Mouse (Mus musculus): Measurements from ENCODE around the gene Zswim4. TPM values are rescaled to one million over a fixed set of nuclear protein-coding genes. Genes with fewer than 3 reads are reported as not detected.
"Not testable (repeated sequence)": the region's sequence is repeated elsewhere in the genome, so short reads cannot be mapped to it uniquely, and the experiment has no call there.

Zswim4 gene
- total RNA-seq (2014; rRNA removed) (2.8 and 3.7 TPM in 2 replicates), polyA plus RNA-seq (2012; rRNA removed) (6.9 and 8.4 TPM in 2 replicates)

DNA sequence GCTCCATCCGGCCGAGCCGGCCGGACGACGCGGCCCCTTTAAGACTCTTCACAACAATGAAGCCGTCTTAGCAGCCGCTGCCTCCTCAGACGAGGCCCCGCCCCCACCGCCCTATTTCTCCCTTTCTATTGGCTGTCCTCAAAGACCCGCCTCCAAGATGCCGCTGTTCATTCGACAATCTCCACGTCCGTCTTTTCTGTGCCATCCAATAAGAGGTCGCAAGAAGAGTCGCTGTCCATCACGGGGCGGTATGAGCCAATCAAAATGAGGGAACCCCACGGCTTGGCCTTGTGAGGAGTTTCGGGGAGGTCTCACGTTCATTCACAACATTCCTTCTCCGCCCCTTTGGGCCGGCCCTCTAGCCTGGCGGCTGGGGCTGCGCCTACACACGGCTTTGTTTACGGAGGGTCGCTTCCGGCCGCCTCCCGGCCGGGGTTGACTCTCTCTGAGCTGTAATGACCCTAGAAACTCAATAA is at the start of gene Zswim4:
TSS of gene Zswim4 (minus strand) at position 58 of the 476 bp plus-strand sequence.
- WGBS, result under 1% methylated on average over 35 of the region's 35 CpGs

DNA sequence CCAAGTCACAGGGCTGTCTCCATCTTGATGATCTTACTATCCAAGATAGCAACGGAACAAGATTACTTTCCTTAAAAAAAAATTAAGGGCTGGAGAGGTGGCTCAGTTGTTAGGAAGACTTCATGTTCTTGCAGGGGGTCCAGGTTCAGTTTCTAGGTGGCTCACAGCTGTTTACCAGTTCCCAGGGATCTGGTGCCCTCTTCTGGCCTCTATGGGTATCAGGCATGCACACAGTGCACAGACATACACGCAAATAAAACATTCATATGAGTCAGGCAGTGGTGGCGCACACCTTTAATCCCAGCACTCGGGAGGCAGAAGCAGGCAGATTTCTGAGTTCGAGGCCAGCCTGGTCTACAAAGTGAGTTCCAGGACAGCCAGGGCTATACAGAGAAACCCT is 48.8 kb upstream of the Zswim4 start:
- not testable (repeated sequence) for H3K9ac ChIP-seq (ENCODE audit: low read depth, low read length); H3K79me2 ChIP-seq (ENCODE audit: control insufficient read depth, insufficient read depth, low read length); H3K27me3 ChIP-seq (ENCODE audit: control insufficient read depth, insufficient read depth, low read length); H3K36me3 ChIP-seq (ENCODE audit: control insufficient read depth, insufficient read depth, low read length); H3K4me1 ChIP-seq (ENCODE audit: control insufficient read depth, insufficient read depth, low read length); H3K4me3 ChIP-seq (ENCODE audit: insufficient read depth, low read depth, low read length); H3K27ac ChIP-seq (replicated peaks; ENCODE audit: insufficient read depth, low read depth, low read length)
- DNase-seq (ENCODE audit: extremely low read depth, low read depth, low spot score), result peak; percentile 15
- peak; percentile 65 for TF ChIP-seq CTCF (IDR thresholded peaks at IDR 0.05; ENCODE audit: low read depth, low read length)
- WGBS, result 56% methylated on average over 5 of the region's 5 CpGs

More for the DNA sequence above, at the start of gene Zswim4:
- Histone ChIP-seq H3K36me3 (ENCODE audit: control insufficient read depth, insufficient read depth, low read length) (no peaks in the 10 kb centered on the region), H3K4me1 (ENCODE audit: control insufficient read depth, insufficient read depth, low read length) (peaks cover 10% of the 10 kb centered on the region), H3K27ac (replicated peaks; ENCODE audit: insufficient read depth, low read depth, low read length) (peak within 1 kb of the TSS; percentile 85), H3K4me3 (ENCODE audit: insufficient read depth, low read depth, low read length) (peak within 1 kb of the TSS; percentile 80), H3K9ac (ENCODE audit: low read depth, low read length) (peak within 1 kb of the TSS; percentile 83), H3K27me3 (ENCODE audit: control insufficient read depth, insufficient read depth, low read length) (no peaks in the 10 kb centered on the region), H3K79me2 (ENCODE audit: control insufficient read depth, insufficient read depth, low read length) (no peaks in the 10 kb centered on the region; the same call in 1 of the 2 replicates)
- DNase-seq (ENCODE audit: extremely low read depth, low read depth, low spot score), result peak; percentile 98
- TF ChIP-seq CTCF (IDR thresholded peaks at IDR 0.05; ENCODE audit: low read depth, low read length) (no peak), POLR2A (IDR thresholded peaks at IDR 0.05; ENCODE audit: extremely low read depth, insufficient read depth, low read length) (peak; percentile 66; the same call in 1 of the 2 replicates)

DNA sequence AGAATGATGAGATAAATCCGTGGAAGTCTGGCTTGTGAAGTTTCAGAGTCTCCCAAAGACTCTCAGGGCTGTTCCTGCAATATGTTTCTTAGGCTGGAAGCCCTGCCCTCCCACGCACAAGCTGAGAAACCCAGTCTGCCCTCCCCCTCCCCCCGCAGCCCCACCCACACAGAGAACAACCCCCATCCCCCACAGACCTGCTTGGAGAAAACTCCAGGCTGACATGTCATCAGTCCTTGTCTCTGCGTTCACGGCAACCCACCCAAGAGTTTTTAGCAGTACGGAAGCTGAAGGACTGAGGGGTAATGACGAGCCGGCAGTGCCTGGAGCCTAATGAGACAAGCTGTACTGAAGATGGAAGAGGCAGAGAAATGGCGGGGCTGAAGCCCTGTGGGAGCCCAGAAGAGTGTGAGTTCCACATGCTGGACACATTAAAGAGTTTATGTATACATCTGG is 47.8 kb upstream of the Zswim4 start:
- H3K27me3 ChIP-seq (ENCODE audit: control insufficient read depth, insufficient read depth, low read length), result no peaks in the 10 kb centered on the region
- no peaks in the 10 kb centered on the region for H3K36me3 ChIP-seq (ENCODE audit: control insufficient read depth, insufficient read depth, low read length)
- DNase-seq (ENCODE audit: extremely low read depth, low read depth, low spot score), result no peak
- WGBS, result 48% methylated on average over 9 of the region's 9 CpGs
- no peak overlapping the region for H3K27ac ChIP-seq (replicated peaks; ENCODE audit: insufficient read depth, low read depth, low read length)
- no peaks in the 10 kb centered on the region for H3K79me2 ChIP-seq (ENCODE audit: control insufficient read depth, insufficient read depth, low read length)
- peak overlapping the region; percentile 28; the same call in 1 of the 2 replicates for H3K4me3 ChIP-seq (ENCODE audit: insufficient read depth, low read depth, low read length)
- H3K4me1 ChIP-seq (ENCODE audit: control insufficient read depth, insufficient read depth, low read length), result no peaks in the 10 kb centered on the region
- no peak overlapping the region for H3K9ac ChIP-seq (ENCODE audit: low read depth, low read length)
- TF ChIP-seq CTCF (IDR thresholded peaks at IDR 0.05; ENCODE audit: low read depth, low read length) (no peak), POLR2A (IDR thresholded peaks at IDR 0.05; ENCODE audit: extremely low read depth, insufficient read depth, low read length) (no peak)

DNA sequence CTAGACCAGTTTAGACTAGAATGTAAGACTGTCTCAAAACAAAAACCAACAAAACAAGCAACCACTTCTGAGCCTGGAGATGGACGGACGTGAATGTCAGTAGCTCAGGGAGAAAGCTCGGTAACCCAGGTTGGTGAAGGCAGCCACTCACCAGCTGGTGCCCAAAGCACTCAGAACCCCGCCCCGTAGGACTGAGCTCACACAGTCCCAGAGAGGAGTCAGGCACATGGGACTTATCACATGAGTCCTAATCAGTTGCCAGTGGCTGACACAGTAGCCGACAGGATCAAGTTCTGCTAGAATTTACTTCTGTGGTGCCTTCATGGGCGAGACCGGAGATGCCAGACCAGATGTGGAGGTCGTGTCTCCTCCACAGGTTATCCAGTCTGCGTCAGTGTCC is 43.9 kb upstream of the Zswim4 start:
- Histone ChIP-seq H3K4me1 (ENCODE audit: control insufficient read depth, insufficient read depth, low read length) (no peaks in the 10 kb centered on the region), H3K27ac (replicated peaks; ENCODE audit: insufficient read depth, low read depth, low read length) (no peak overlapping the region), H3K36me3 (ENCODE audit: control insufficient read depth, insufficient read depth, low read length) (no peaks in the 10 kb centered on the region), H3K79me2 (ENCODE audit: control insufficient read depth, insufficient read depth, low read length) (no peaks in the 10 kb centered on the region), H3K9ac (ENCODE audit: low read depth, low read length) (no peak overlapping the region), H3K4me3 (ENCODE audit: insufficient read depth, low read depth, low read length) (no peak overlapping the region), H3K27me3 (ENCODE audit: control insufficient read depth, insufficient read depth, low read length) (no peaks in the 10 kb centered on the region)
- WGBS, result 76% methylated on average over 10 of the region's 10 CpGs
- DNase-seq (ENCODE audit: extremely low read depth, low read depth, low spot score), result no peak
- TF ChIP-seq POLR2A (IDR thresholded peaks at IDR 0.05; ENCODE audit: extremely low read depth, insufficient read depth, low read length) (no peak), CTCF (IDR thresholded peaks at IDR 0.05; ENCODE audit: low read depth, low read length) (no peak)

DNA sequence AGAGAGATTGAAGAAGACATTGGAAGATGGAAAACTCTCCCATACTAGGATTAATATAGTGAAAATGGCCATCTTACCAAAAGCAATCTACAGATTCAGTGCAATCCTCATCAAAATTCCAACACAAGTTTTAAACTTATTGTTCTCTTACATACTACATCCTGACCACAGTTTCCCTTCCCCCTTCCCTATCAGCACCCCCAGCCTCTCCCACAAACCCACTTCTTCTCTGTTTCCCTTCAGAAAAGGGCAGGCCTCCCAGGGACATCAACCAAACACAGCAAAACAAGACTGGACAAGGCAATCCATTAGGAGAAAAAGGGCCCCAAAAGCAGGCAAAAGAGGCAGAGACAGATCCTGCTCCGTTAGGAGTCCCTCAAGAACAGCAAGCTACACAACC is 39.6 kb upstream of the Zswim4 start:
- H3K27me3 ChIP-seq (ENCODE audit: control insufficient read depth, insufficient read depth, low read length), result no peaks in the 10 kb centered on the region
- H3K36me3 ChIP-seq (ENCODE audit: control insufficient read depth, insufficient read depth, low read length), result no peaks in the 10 kb centered on the region
- 88% methylated on average over 1 of the region's 1 CpGs for WGBS
- no peak for DNase-seq (ENCODE audit: extremely low read depth, low read depth, low spot score)
- H3K27ac ChIP-seq (replicated peaks; ENCODE audit: insufficient read depth, low read depth, low read length), result no peak overlapping the region
- no peaks in the 10 kb centered on the region for H3K4me1 ChIP-seq (ENCODE audit: control insufficient read depth, insufficient read depth, low read length)
- H3K9ac ChIP-seq (ENCODE audit: low read depth, low read length), result no peak overlapping the region
- TF ChIP-seq CTCF (IDR thresholded peaks at IDR 0.05; ENCODE audit: low read depth, low read length) (no peak), POLR2A (IDR thresholded peaks at IDR 0.05; ENCODE audit: extremely low read depth, insufficient read depth, low read length) (no peak)
- no peaks in the 10 kb centered on the region for H3K79me2 ChIP-seq (ENCODE audit: control insufficient read depth, insufficient read depth, low read length)
- H3K4me3 ChIP-seq (ENCODE audit: insufficient read depth, low read depth, low read length), result no peak overlapping the region

DNA sequence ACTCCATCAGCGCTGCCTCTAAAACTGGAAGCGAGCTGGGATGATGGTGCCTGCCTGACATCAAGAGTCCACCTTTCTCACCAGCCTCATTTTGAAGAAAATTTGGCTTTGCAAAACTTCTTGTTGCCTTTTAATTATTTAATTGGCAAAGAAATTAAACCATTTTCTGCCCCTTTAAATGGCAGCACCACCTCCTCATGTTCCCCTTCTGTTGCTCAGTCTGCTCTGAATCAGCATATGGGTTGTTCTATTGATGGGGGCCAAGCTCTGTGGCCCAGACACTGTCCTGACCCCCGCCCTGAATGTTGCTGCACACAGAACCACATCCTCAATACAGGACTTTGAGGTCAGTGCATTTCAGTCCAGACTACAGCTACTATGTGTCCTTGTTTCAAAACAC is 37.1 kb upstream of the Zswim4 start:
- H3K36me3 ChIP-seq (ENCODE audit: control insufficient read depth, insufficient read depth, low read length), result no peaks in the 10 kb centered on the region
- H3K4me3 ChIP-seq (ENCODE audit: insufficient read depth, low read depth, low read length), result no peak overlapping the region
- no peak overlapping the region for H3K27ac ChIP-seq (replicated peaks; ENCODE audit: insufficient read depth, low read depth, low read length)
- WGBS, result 86% methylated on average over 3 of the region's 3 CpGs
- DNase-seq (ENCODE audit: extremely low read depth, low read depth, low spot score), result no peak
- TF ChIP-seq CTCF (IDR thresholded peaks at IDR 0.05; ENCODE audit: low read depth, low read length), result no peak
- no peak for TF ChIP-seq POLR2A (IDR thresholded peaks at IDR 0.05; ENCODE audit: extremely low read depth, insufficient read depth, low read length)
- H3K79me2 ChIP-seq (ENCODE audit: control insufficient read depth, insufficient read depth, low read length), result no peaks in the 10 kb centered on the region
- H3K9ac ChIP-seq (ENCODE audit: low read depth, low read length), result no peak overlapping the region
- H3K27me3 ChIP-seq (ENCODE audit: control insufficient read depth, insufficient read depth, low read length), result no peaks in the 10 kb centered on the region
- H3K4me1 ChIP-seq (ENCODE audit: control insufficient read depth, insufficient read depth, low read length), result peaks cover 3% of the 10 kb centered on the region

Measured in liver, adult 2 months (tissue).